Comparison of ENCODE assay signal across 8 mouse cellular contexts in genomic region chr7:4776861-4777830, GRCm38 (mm10). TPM values are rescaled to one million over a fixed set of nuclear protein-coding genes. Genes with fewer than 3 reads are reported as not detected.
A peak's percentile ranks its signal among the peaks of the same experiment; 100 is the strongest.
DNase-seq lines count a peak whose midpoint lies in the region; ATAC-seq and TF ChIP-seq lines count a peak whose summit lies in the region.

No protein-coding gene starts in this region.

- peak overlapping the region; percentile 46 for H3K4me2 ChIP-seq in liver, embryonic 14.5 days (ENCODE audit: low read depth)
- peak overlapping the region; percentile 57 for H3K4me2 ChIP-seq in neural tube, embryonic 12.5 days (replicated peaks)

- DNase-seq in cerebellum, adult 2 months: no peak
- DNase-seq in cerebellum, adult 8-10 months: no peak
- DNase-seq in adrenal gland, postnatal 25 days: peak; percentile 59
- DNase-seq in gastrocnemius, postnatal 14 days: peak; percentile 72
- no peak for DNase-seq in liver, embryonic 14.5 days (ENCODE audit: low read depth in 3 of 3, low spot score in 3 of 3)
- peak; percentile 63 to 81 for DNase-seq in urinary bladder, postnatal 4 days (ENCODE audit: low spot score in 2 of 2)

- peak overlapping the region; percentile 27 for H3K4me3 ChIP-seq in cerebellum, adult 2 months (replicated peaks; ENCODE audit: insufficient read depth, low read depth, low read length)
- H3K4me3 ChIP-seq in liver, embryonic 14.5 days (ENCODE audit: insufficient read depth in 1 of 2, low read depth in 2 of 2, low read length in 2 of 2): peak overlapping the region; percentile 14 to 20; a peak in 2 of 4 replicates
- H3K4me3 ChIP-seq in neural tube, embryonic 12.5 days: peak overlapping the region; percentile 29

- peak; percentile 60 for ATAC-seq in inflammation-experienced regulatory T-cells, adult 6 months
- ATAC-seq in liver, embryonic 14.5 days (ENCODE audit: insufficient read depth): peak; percentile 47
- peak; percentile 77 for ATAC-seq in neural tube, embryonic 12.5 days (ENCODE audit: low FRiP score, low read depth)

- intact Hi-C loops in gastrocnemius, postnatal 14 days (cut with DNase I; ENCODE audit: low total_unique reads): no loop called here

- no peak for TF ChIP-seq POLR2A in cerebellum, adult 2 months (IDR thresholded peaks at IDR 0.05; ENCODE audit: borderline replicate concordance, insufficient read depth, low read length)

- no peaks in the 10 kb centered on the region for H3K4me1 ChIP-seq in cerebellum, adult 2 months (ENCODE audit: control insufficient read depth, insufficient read depth, low read length)
- no peaks in the 10 kb centered on the region for H3K4me1 ChIP-seq in liver, embryonic 14.5 days (replicated peaks; ENCODE audit: control insufficient read depth in 2 of 2, insufficient read depth in 2 of 2, low read length in 1 of 2)
- H3K4me1 ChIP-seq in neural tube, embryonic 12.5 days: peaks cover 14% of the 10 kb centered on the region

- no peak overlapping the region for H3K27ac ChIP-seq in cerebellum, adult 2 months (ENCODE audit: insufficient read depth, low read length)
- H3K27ac ChIP-seq in liver, embryonic 14.5 days: no peak overlapping the region
- H3K27ac ChIP-seq in neural tube, embryonic 12.5 days: no peak overlapping the region

- TF ChIP-seq CTCF in cerebellum, adult 2 months (IDR thresholded peaks at IDR 0.05; ENCODE audit: borderline replicate concordance, insufficient read depth, low read depth, low read length): no peak
- no peak for TF ChIP-seq CTCF in liver, embryonic 14.5 days (IDR thresholded peaks at IDR 0.05; ENCODE audit: low read depth)

- peaks cover 3% of the 10 kb centered on the region; the same call in 1 of the 2 replicates for H3K27me3 ChIP-seq in cerebellum, adult 2 months (ENCODE audit: control insufficient read depth, insufficient read depth, low read length)
- peaks cover 56% of the 10 kb centered on the region for H3K27me3 ChIP-seq in liver, embryonic 14.5 days (ENCODE audit: control insufficient read depth, insufficient read depth, low read length)
- H3K27me3 ChIP-seq in neural tube, embryonic 12.5 days (replicated peaks): peaks cover 61% of the 10 kb centered on the region

- no peak overlapping the region for H3K9ac ChIP-seq in liver, embryonic 14.5 days (replicated peaks)
- H3K9ac ChIP-seq in neural tube, embryonic 12.5 days: peak overlapping the region; percentile 44; the same call in 1 of the 2 replicates

- TF ChIP-seq EP300 in liver, embryonic 14.5 days (IDR thresholded peaks at IDR 0.05; ENCODE audit: low read depth): no peak

- H3K36me3 ChIP-seq in liver, embryonic 14.5 days (replicated peaks; ENCODE audit: control insufficient read depth, insufficient read depth, low read depth): no peaks in the 10 kb centered on the region
- no peaks in the 10 kb centered on the region for H3K36me3 ChIP-seq in neural tube, embryonic 12.5 days

- 1% methylated on average over 54 of the region's 56 CpGs for WGBS in cerebellum, adult 2 months
- WGBS in liver, embryonic 14.5 days (ENCODE audit: insufficient replicate concordance): 2% methylated on average over 55 of the region's 56 CpGs
- 2% methylated on average over 45 of the region's 56 CpGs for WGBS in neural tube, embryonic 12.5 days

- no peaks in the 10 kb centered on the region for H3K9me3 ChIP-seq in liver, embryonic 14.5 days (ENCODE audit: control insufficient read depth, low read length)
- H3K9me3 ChIP-seq in neural tube, embryonic 12.5 days: no peaks in the 10 kb centered on the region

RNA-seq across cellular contexts. Expression of gene Il11, which starts 5.5 kb away (rescaled TPM):
- polyA plus RNA-seq in cerebellum, adult 2 months (2012; rRNA removed): 1.2 TPM in 2 replicates
- 0.15 TPM in 1 of 2 replicates, not detected in the other for total RNA-seq in adrenal gland, postnatal 25 days (2021)
- under 1 TPM in 1 of 2 experiments, not detected in 1; 0.13 TPM for total RNA-seq in gastrocnemius, postnatal 14 days (2021)
- not detected for polyA plus RNA-seq in inflammation-experienced regulatory T-cells, adult 6 months (2017; shearing (Covaris generic))
- 0.03 and 0.09 TPM in 2 replicates for polyA plus RNA-seq in liver, embryonic 14.5 days (2012; rRNA removed)
- polyA plus RNA-seq in liver, embryonic 14.5 days (2014; fragmentation: Nextera tagmentation; extraction: Ambion mirVana): not detected in 2 replicates
- polyA plus RNA-seq in neural tube, embryonic 12.5 days (2016; fragmentation: Nextera tagmentation; extraction: Ambion mirVana): 0.34 and 0.51 TPM in 2 replicates

RNA-seq across cellular contexts. Expression of gene Tmem190, which starts 5.6 kb away (rescaled TPM):
- not detected in 2 replicates for polyA plus RNA-seq in cerebellum, adult 2 months (2012; rRNA removed)
- total RNA-seq in adrenal gland, postnatal 25 days (2021): not detected in 2 replicates
- total RNA-seq in gastrocnemius, postnatal 14 days (2021): not detected
- polyA plus RNA-seq in inflammation-experienced regulatory T-cells, adult 6 months (2017; shearing (Covaris generic)): not detected
- not detected in 2 replicates for polyA plus RNA-seq in liver, embryonic 14.5 days (2012; rRNA removed)
- polyA plus RNA-seq in liver, embryonic 14.5 days (2014; fragmentation: Nextera tagmentation; extraction: Ambion mirVana): not detected in 2 replicates
- not detected in 2 replicates for polyA plus RNA-seq in neural tube, embryonic 12.5 days (2016; fragmentation: Nextera tagmentation; extraction: Ambion mirVana)

RNA-seq across cellular contexts. Expression of gene Fam71e2, which starts 6.0 kb away (rescaled TPM):
- polyA plus RNA-seq in cerebellum, adult 2 months (2012; rRNA removed): not detected in 2 replicates
- not detected in 2 replicates for total RNA-seq in adrenal gland, postnatal 25 days (2021)
- not detected for total RNA-seq in gastrocnemius, postnatal 14 days (2021)
- not detected for polyA plus RNA-seq in inflammation-experienced regulatory T-cells, adult 6 months (2017; shearing (Covaris generic))
- polyA plus RNA-seq in liver, embryonic 14.5 days (2012; rRNA removed): not detected in 2 replicates
- not detected in 2 replicates for polyA plus RNA-seq in liver, embryonic 14.5 days (2014; fragmentation: Nextera tagmentation; extraction: Ambion mirVana)
- polyA plus RNA-seq in neural tube, embryonic 12.5 days (2016; fragmentation: Nextera tagmentation; extraction: Ambion mirVana): not detected in 2 replicates

RNA-seq across cellular contexts. Expression of gene Tmem238, which starts 12.3 kb away (rescaled TPM):
- polyA plus RNA-seq in cerebellum, adult 2 months (2012; rRNA removed): 13.2 and 15.6 TPM in 2 replicates
- 13.4 and 16.4 TPM in 2 replicates for total RNA-seq in adrenal gland, postnatal 25 days (2021)
- 1 to 10 TPM; 2.5 to 4.1 TPM for total RNA-seq in gastrocnemius, postnatal 14 days (2021)
- under 1 TPM in 1 of 3 experiments, not detected in 2; 0.90 TPM for polyA plus RNA-seq in inflammation-experienced regulatory T-cells, adult 6 months (2017; shearing (Covaris generic))
- polyA plus RNA-seq in liver, embryonic 14.5 days (2012; rRNA removed): 7.5 and 8.2 TPM in 2 replicates
- 5.4 and 5.8 TPM in 2 replicates for polyA plus RNA-seq in liver, embryonic 14.5 days (2014; fragmentation: Nextera tagmentation; extraction: Ambion mirVana)
- polyA plus RNA-seq in neural tube, embryonic 12.5 days (2016; fragmentation: Nextera tagmentation; extraction: Ambion mirVana): 2.7 and 3.1 TPM in 2 replicates

RNA-seq across cellular contexts. Expression of gene Rpl28, which starts 15.5 kb away (rescaled TPM):
- polyA plus RNA-seq in cerebellum, adult 2 months (2012; rRNA removed): 268 and 296 TPM in 2 replicates
- 922 and 1,210 TPM in 2 replicates for total RNA-seq in adrenal gland, postnatal 25 days (2021)
- total RNA-seq in gastrocnemius, postnatal 14 days (2021): 100 to 1,000 TPM; 613 to 657 TPM
- polyA plus RNA-seq in inflammation-experienced regulatory T-cells, adult 6 months (2017; shearing (Covaris generic)): 100 to 1,000 TPM; 324 to 638 (median 419) TPM
- polyA plus RNA-seq in liver, embryonic 14.5 days (2012; rRNA removed): 237 and 307 TPM in 2 replicates
- 185 and 186 TPM in 2 replicates for polyA plus RNA-seq in liver, embryonic 14.5 days (2014; fragmentation: Nextera tagmentation; extraction: Ambion mirVana)
- 311 and 322 TPM in 2 replicates for polyA plus RNA-seq in neural tube, embryonic 12.5 days (2016; fragmentation: Nextera tagmentation; extraction: Ambion mirVana)

Comparison
In these comparisons a context has a peak if more than half of its experiments do, and no peak if none do; other contexts are left out.
1. DNase-seq: peak in adrenal gland, postnatal 25 days (single experiment), gastrocnemius, postnatal 14 days (single experiment) and urinary bladder, postnatal 4 days (2 of 2); none in cerebellum, adult 2 months (0 of 2), cerebellum, adult 8-10 months (single experiment) and liver, embryonic 14.5 days (0 of 3).
2. Peak in every context shown above with its lines, with median percentiles within 50 percentile points of each other: H3K4me3 ChIP-seq and ATAC-seq.